Mouse (Mus musculus): ENCODE results near the gene Lemd2. TPM values are rescaled to one million over a fixed set of nuclear protein-coding genes. Genes with fewer than 3 reads are reported as not detected.

Lemd2 gene
- total and polyA plus RNA-seq, 3 experiments, result 30.0 to 38.3 (median 31.4) TPM

DNA sequence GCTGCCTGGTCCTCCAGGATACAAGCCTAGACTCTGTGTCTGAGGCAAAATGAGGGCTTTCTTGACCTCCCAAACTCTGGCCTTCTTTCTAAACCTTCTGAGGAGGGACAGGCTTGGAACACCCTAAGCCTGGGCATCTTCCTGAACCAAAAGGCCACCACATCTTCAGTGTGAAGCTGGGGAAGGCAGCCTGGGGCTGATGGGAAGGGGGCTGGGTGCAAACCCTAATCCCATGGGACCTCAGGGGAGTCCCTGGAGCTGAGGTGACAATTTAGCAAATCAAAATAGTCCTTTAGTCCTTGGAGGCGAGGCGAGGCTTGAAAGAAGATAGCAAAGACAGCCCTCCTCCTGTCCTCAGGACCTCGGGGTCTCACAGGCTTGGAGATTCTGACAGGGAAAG, 28.0 kb downstream of the Lemd2 start:
- no peak overlapping the region for H3K9ac ChIP-seq (ENCODE audit: low read depth, low read length)
- H3K27ac ChIP-seq, result no peak overlapping the region
- no peaks in the 10 kb centered on the region for H3K36me3 ChIP-seq (ENCODE audit: control insufficient read depth, insufficient read depth, low read length)
- H3K4me3 ChIP-seq, result no peak overlapping the region
- WGBS, result 58% methylated on average over 3 of the region's 3 CpGs
- DNase-seq, result no peak
- no peak for TF ChIP-seq POLR2A (IDR thresholded peaks at IDR 0.05; ENCODE audit: insufficient read depth, low read depth, low read length)
- TF ChIP-seq CTCF (IDR thresholded peaks at IDR 0.05), result no peak
- no peak for TF ChIP-seq EP300 (IDR thresholded peaks at IDR 0.05; ENCODE audit: insufficient read depth, low read depth, low read length)
- H3K79me2 ChIP-seq (replicated peaks; ENCODE audit: control insufficient read depth, insufficient read depth, low read length), result no peaks in the 10 kb centered on the region
- H3K27me3 ChIP-seq (ENCODE audit: control insufficient read depth, insufficient read depth, low read length), result no peaks in the 10 kb centered on the region
- no peaks in the 10 kb centered on the region for H3K4me1 ChIP-seq (ENCODE audit: control insufficient read depth, insufficient read depth, low read length)
- intact Hi-C loops (cut with DNase I), result no loop called here

DNA sequence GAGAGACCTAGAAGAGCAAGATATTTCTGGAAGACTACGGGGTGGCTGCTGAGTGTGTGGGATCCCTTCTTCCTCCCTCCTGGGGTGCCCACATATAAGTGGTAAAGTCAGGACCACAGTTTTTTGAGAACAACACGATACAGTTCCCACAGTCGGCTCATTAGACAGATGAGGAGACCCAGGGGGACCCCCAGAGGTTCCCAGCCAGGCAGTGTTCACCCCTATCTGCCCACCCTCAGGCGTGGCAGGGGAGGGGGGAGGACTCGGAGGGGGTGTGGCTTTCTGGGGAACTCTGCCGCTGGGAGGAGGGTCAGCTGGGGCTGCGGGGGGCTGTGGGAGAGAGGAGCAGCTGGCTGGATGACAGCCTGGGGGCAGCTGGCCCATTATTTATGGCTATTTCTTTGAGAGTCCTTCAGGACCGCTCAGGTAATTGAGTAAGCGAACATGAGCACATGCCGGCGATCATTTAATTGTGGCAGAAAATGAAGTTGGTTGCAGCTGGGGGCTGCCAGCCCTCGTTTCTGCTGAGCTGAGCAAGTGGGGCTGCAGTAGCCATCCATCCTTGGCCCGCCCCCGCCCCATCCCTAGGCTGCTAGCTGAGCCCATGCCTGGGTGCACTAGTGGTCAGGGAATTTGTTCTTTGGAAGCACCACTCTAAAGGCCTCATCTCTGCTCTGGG, 28.9 kb downstream of the Lemd2 start:
- Histone ChIP-seq H3K4me1 (ENCODE audit: control insufficient read depth, insufficient read depth, low read length) (peaks cover 2% of the 10 kb centered on the region; the same call in 1 of the 2 replicates), H3K27ac (no peak overlapping the region), H3K27me3 (ENCODE audit: control insufficient read depth, insufficient read depth, low read length) (no peaks in the 10 kb centered on the region), H3K36me3 (ENCODE audit: control insufficient read depth, insufficient read depth, low read length) (no peaks in the 10 kb centered on the region), H3K79me2 (replicated peaks; ENCODE audit: control insufficient read depth, insufficient read depth, low read length) (no peaks in the 10 kb centered on the region), H3K9ac (ENCODE audit: low read depth, low read length) (no peak overlapping the region), H3K4me3 (no peak overlapping the region)
- 54% methylated on average over 14 of the region's 14 CpGs for WGBS
- intact Hi-C loops (cut with DNase I), result no loop called here
- DNase-seq, result no peak
- TF ChIP-seq EP300 (IDR thresholded peaks at IDR 0.05; ENCODE audit: insufficient read depth, low read depth, low read length), result no peak
- no peak for TF ChIP-seq POLR2A (IDR thresholded peaks at IDR 0.05; ENCODE audit: insufficient read depth, low read depth, low read length)
- no peak for TF ChIP-seq CTCF (IDR thresholded peaks at IDR 0.05)

DNA sequence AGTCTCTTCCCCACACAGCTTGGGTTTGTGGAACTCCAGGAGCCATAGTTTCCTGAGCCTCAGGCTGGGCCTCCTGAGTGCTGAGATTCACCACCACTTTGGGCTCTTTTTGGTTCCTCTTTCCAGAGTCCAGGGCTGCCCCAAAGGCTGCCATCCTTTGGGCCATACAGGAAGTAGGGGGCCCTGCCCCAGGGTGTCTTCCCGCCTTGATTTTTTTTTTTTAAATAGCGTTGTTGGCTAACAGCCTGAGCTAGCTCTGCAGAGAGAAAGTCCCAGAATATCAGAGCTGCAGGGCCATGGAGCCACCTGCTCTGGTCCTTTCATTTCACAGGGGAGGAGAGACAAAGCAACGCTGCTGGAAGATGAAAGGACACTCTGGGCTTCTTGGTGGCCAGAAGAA, 30.6 kb downstream of the Lemd2 start:
- 58% methylated on average over 3 of the region's 3 CpGs for WGBS
- peaks cover 3% of the 10 kb centered on the region; the same call in 1 of the 2 replicates for H3K4me1 ChIP-seq (ENCODE audit: control insufficient read depth, insufficient read depth, low read length)
- intact Hi-C loops (cut with DNase I), result no loop called here
- H3K79me2 ChIP-seq (replicated peaks; ENCODE audit: control insufficient read depth, insufficient read depth, low read length), result no peaks in the 10 kb centered on the region
- no peak overlapping the region for H3K27ac ChIP-seq
- no peak overlapping the region for H3K4me3 ChIP-seq
- no peaks in the 10 kb centered on the region for H3K36me3 ChIP-seq (ENCODE audit: control insufficient read depth, insufficient read depth, low read length)
- no peak for DNase-seq
- no peak overlapping the region for H3K9ac ChIP-seq (ENCODE audit: low read depth, low read length)
- no peak for TF ChIP-seq CTCF (IDR thresholded peaks at IDR 0.05)
- TF ChIP-seq POLR2A (IDR thresholded peaks at IDR 0.05; ENCODE audit: insufficient read depth, low read depth, low read length), result no peak
- no peak for TF ChIP-seq EP300 (IDR thresholded peaks at IDR 0.05; ENCODE audit: insufficient read depth, low read depth, low read length)
- no peaks in the 10 kb centered on the region for H3K27me3 ChIP-seq (ENCODE audit: control insufficient read depth, insufficient read depth, low read length)

DNA sequence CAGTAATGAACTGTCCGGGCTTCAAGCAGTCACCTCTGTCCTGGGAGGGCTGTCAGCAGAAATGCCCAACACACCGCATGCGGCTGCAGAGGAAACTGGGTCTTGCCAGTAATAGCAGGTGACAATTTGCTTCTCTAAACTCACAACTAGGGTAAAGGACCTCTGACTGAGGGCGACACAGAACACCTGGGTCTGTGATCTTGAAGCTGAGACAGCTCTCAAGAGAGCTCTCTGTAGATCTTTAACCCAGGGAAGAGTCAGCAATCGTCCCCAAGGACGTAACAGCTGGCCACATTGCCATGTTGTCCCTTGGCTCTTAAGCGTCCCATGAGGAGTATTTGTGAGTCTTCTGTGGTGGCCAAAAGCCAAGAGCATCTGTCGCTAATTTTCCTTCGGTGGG, 31.8 kb downstream of the Lemd2 start:
- Histone ChIP-seq H3K4me1 (ENCODE audit: control insufficient read depth, insufficient read depth, low read length) (peaks cover 3% of the 10 kb centered on the region; the same call in 1 of the 2 replicates), H3K79me2 (replicated peaks; ENCODE audit: control insufficient read depth, insufficient read depth, low read length) (no peaks in the 10 kb centered on the region), H3K9ac (ENCODE audit: low read depth, low read length) (no peak overlapping the region), H3K36me3 (ENCODE audit: control insufficient read depth, insufficient read depth, low read length) (no peaks in the 10 kb centered on the region), H3K4me3 (no peak overlapping the region), H3K27ac (no peak overlapping the region), H3K27me3 (ENCODE audit: control insufficient read depth, insufficient read depth, low read length) (no peaks in the 10 kb centered on the region)
- intact Hi-C loops (cut with DNase I), result no loop called here
- DNase-seq, result no peak
- TF ChIP-seq EP300 (IDR thresholded peaks at IDR 0.05; ENCODE audit: insufficient read depth, low read depth, low read length) (no peak), POLR2A (IDR thresholded peaks at IDR 0.05; ENCODE audit: insufficient read depth, low read depth, low read length) (no peak), CTCF (IDR thresholded peaks at IDR 0.05) (no peak)
- WGBS, result 74% methylated on average over 9 of the region's 9 CpGs

DNA sequence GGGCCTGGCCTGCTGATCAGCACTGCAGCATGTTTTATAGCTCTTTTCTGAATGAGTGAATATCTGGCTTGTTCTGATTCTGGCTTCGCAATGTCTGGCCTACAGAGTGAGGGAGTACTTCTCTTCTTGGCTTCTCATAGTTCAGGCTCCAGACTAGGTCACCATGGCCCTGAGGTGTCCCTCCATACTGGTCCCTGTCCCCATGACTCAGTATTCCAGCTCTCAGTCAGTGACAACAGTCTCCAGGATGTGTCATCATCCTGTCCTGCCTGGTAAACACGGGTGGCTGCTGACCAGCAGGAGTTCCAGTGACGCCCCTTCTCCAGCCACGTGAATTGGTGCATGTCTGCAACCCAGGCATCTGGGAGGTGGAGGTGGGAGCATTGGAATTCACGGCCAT, 33.1 kb downstream of the Lemd2 start:
- H3K4me1 ChIP-seq (ENCODE audit: control insufficient read depth, insufficient read depth, low read length), result peaks cover 3% of the 10 kb centered on the region; the same call in 1 of the 2 replicates
- no peaks in the 10 kb centered on the region for H3K79me2 ChIP-seq (replicated peaks; ENCODE audit: control insufficient read depth, insufficient read depth, low read length)
- H3K27me3 ChIP-seq (ENCODE audit: control insufficient read depth, insufficient read depth, low read length), result no peaks in the 10 kb centered on the region
- peak in 1 of 2 experiments; percentile 4 for DNase-seq
- no peak overlapping the region for H3K27ac ChIP-seq
- H3K4me3 ChIP-seq, result no peak overlapping the region
- H3K36me3 ChIP-seq (ENCODE audit: control insufficient read depth, insufficient read depth, low read length), result no peaks in the 10 kb centered on the region
- WGBS, result 71% methylated on average over 5 of the region's 5 CpGs
- no peak overlapping the region for H3K9ac ChIP-seq (ENCODE audit: low read depth, low read length)
- intact Hi-C loops (cut with DNase I), result no loop called here
- TF ChIP-seq POLR2A (IDR thresholded peaks at IDR 0.05; ENCODE audit: insufficient read depth, low read depth, low read length) (no peak), EP300 (IDR thresholded peaks at IDR 0.05; ENCODE audit: insufficient read depth, low read depth, low read length) (no peak), CTCF (IDR thresholded peaks at IDR 0.05) (no peak)

DNA sequence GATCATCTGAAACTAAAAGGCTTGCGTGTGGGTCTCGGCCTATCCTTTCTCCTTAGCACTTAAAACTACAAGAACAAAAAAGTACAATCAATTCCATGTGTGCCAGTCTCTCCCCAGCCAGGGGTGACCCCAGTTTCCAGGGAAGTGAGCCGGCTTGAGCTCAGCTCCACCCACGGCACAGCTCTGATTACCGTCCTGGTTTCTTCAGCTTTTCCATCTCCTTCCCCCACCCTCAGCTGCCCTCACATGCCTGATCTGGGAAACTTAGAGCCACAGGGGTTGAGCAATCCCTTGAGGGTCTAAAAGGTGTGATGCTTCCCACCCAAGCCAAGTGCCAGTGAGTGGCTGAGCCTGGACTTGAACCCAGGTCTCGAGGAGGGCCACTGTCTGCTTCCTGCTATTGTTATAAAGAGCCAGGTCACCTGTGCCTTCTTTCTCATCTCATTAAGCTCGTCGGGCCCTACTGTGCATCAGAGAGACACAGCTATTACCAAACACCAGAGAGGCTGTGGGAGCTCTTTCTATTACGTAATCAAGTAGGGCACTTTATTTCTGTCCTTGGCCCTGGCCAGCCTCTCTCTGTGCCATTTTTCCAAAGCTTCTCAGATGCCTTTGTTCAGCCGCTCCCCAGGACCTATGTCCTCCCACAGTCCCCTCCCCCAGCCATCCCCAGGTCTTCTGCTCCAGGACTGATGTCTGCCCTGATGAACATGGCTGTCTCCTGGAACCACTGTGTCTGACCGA, 34.1 kb downstream of the Lemd2 start:
- WGBS, result 55% methylated on average over 11 of the region's 11 CpGs
- Histone ChIP-seq H3K27ac (no peak overlapping the region), H3K9ac (ENCODE audit: low read depth, low read length) (no peak overlapping the region), H3K27me3 (ENCODE audit: control insufficient read depth, insufficient read depth, low read length) (no peaks in the 10 kb centered on the region), H3K79me2 (replicated peaks; ENCODE audit: control insufficient read depth, insufficient read depth, low read length) (no peaks in the 10 kb centered on the region), H3K4me1 (ENCODE audit: control insufficient read depth, insufficient read depth, low read length) (peaks cover 3% of the 10 kb centered on the region; the same call in 1 of the 2 replicates), H3K4me3 (no peak overlapping the region), H3K36me3 (ENCODE audit: control insufficient read depth, insufficient read depth, low read length) (no peaks in the 10 kb centered on the region)
- intact Hi-C loops (cut with DNase I), result no loop called here
- peak in 1 of 2 experiments; percentile 30 for DNase-seq
- no peak for TF ChIP-seq POLR2A (IDR thresholded peaks at IDR 0.05; ENCODE audit: insufficient read depth, low read depth, low read length)
- TF ChIP-seq EP300 (IDR thresholded peaks at IDR 0.05; ENCODE audit: insufficient read depth, low read depth, low read length), result 0 out of 2 replicates have a peak, but pooled peaks have one; percentile 13
- no peak for TF ChIP-seq CTCF (IDR thresholded peaks at IDR 0.05)

All from heart, adult 2 months (tissue).